Mouse (Mus musculus): ENCODE results near the gene Ctdspl2. TPM values are rescaled to one million over a fixed set of nuclear protein-coding genes. Genes with fewer than 3 reads are reported as not detected.

The Ctdspl2 gene
- total RNA-seq, 2 experiments from 2014 or later, result 17.7 to 26.0 TPM

DNA sequence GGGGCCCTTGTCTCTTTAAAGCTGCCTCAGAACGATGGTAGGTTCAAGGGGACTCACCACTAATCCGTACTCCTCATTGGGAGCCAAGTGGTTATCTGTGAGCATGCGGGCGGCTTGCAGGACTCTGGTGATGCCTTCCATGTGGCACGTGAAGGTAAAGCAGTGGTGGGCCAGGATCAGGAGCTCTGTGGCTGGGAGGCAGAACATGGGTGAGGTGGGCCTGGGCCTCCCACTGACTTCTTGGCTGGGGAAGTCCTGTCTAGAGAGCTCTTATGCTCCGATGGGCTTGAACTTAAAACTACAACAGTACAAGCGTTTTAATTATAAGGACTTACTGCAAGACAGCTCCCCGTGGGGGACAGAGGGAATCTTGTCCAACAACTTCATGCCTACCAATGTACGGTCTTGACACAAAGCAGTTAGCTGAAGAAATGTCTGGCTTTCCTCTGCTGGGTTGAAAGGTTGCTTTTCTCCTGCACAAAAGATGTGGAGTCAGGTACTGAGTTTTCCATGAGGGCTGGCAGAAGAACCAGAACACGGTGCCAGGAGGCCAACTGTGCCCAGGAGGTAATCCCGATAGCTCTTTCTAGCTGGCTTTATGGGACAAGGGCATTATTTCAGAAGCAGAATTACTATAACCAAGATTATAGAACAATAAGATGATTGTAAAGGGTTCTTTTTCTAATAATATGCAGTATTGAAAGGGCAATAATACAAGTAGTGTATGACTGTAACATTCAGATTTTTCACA lies 103.7 kb downstream of the Ctdspl2 start:
- no peak for DNase-seq

Small RNA genes within 50 kb of the gene (microRNA-seq; reads per million reads assigned to microRNA genes)
- 0 reads per million in 2 experiments for gene Gm47314

Other genes starting within 250 kb of the Ctdspl2 start
- under 1 TPM; 0.78 to 0.95 TPM for gene Frmd5, start 148.9 kb upstream of the Ctdspl2 start, total RNA-seq (2021)
- 10 to 100 TPM; 32.7 to 38.7 TPM for gene Casc4, start 89.0 kb upstream of the Ctdspl2 start, total RNA-seq (2021)
- under 1 TPM; 0.11 to 0.19 TPM for gene Mageb3, start 91 bp downstream of the Ctdspl2 start, total RNA-seq (2021)
- 10 to 100 TPM; 18.0 to 19.4 TPM for gene Eif3j1, start 72.5 kb downstream of the Ctdspl2 start, total RNA-seq (2021)
- gene Spg11, start 162.4 kb downstream of the Ctdspl2 start, total RNA-seq (2021), result 1 to 10 TPM; 7.6 to 8.9 TPM
- gene B2m, start 191.7 kb downstream of the Ctdspl2 start, total RNA-seq (2021), result 100 to 1,000 TPM; 109 to 137 TPM
- gene Trim69, start 204.7 kb downstream of the Ctdspl2 start, total RNA-seq (2021), result not detected
- not detected for gene Patl2, start 230.2 kb downstream of the Ctdspl2 start, total RNA-seq (2021)
- not detected for gene Terb2, start 230.3 kb downstream of the Ctdspl2 start, total RNA-seq (2021)

All from gastrocnemius, postnatal 10 days (tissue).